Mouse (Mus musculus) MEL (cell line): ENCODE results near the gene Ska2. TPM values are rescaled to one million over a fixed set of nuclear protein-coding genes. Genes with fewer than 3 reads are reported as not detected.

Experiments
- DNase-seq: peaks from one replicate; pipeline ENCODE4 v3.0.0; 2011; ENCODE audit warnings: low read depth, low spot score
- H3K27ac ChIP-seq: 2 replicates; pipeline ENCODE4 v1.5.1; 2012; ENCODE audit warnings: low read depth, mild to moderate bottlenecking, control low read depth, low read length, moderate library complexity; ENCODE audit not compliant: control insufficient read depth
- H3K27me3 ChIP-seq, 2 experiments: fragments of 150-350 bp in 1 of 2; sonication (generic) in 1 of 2; 2 replicates each; pipeline ENCODE4 v1.6.1; 2012; ENCODE audit warnings: low read length in 2 of 2, mild to moderate bottlenecking in 2 of 2, improper control_type of control experiment in 1 of 2, moderate library complexity in 1 of 2; ENCODE audit not compliant: insufficient read depth in 2 of 2, control insufficient read depth in 1 of 2
- H3K36me3 ChIP-seq, 2 experiments: 2 replicates each; pipeline ENCODE4 v1.6.1; 2012 to 2014; ENCODE audit warnings: low read length in 2 of 2, improper control_type of control experiment in 1 of 2, inconsistent platforms in 1 of 2, mild to moderate bottlenecking in 1 of 2; ENCODE audit not compliant: insufficient read depth in 2 of 2, control insufficient read depth in 1 of 2
- H3K4me1 ChIP-seq, 2 experiments: fragments of 150-350 bp in 1 of 2; sonication (generic) in 1 of 2; 2 replicates each; pipeline ENCODE4 v1.6.1; 2012; ENCODE audit warnings: low read length in 2 of 2, improper control_type of control experiment in 1 of 2, mild to moderate bottlenecking in 1 of 2; ENCODE audit not compliant: insufficient read depth in 2 of 2, control insufficient read depth in 1 of 2
- H3K4me3 ChIP-seq, 2 experiments: fragments of 150-350 bp in 1 of 2; sonication (generic) in 1 of 2; 2 replicates each; pipeline ENCODE4 v1.5.1; 2012; ENCODE audit warnings: low read depth in 2 of 2, low read length in 2 of 2, mild to moderate bottlenecking in 2 of 2, moderate library complexity in 2 of 2, control low read depth in 1 of 2, improper control_type of control experiment in 1 of 2; ENCODE audit not compliant: control insufficient read depth in 1 of 2, insufficient read depth in 1 of 2
- H3K79me2 ChIP-seq: 2 replicates; pipeline ENCODE4 v1.6.1; 2012; ENCODE audit warnings: mild to moderate bottlenecking, low read length, moderate library complexity; ENCODE audit not compliant: control insufficient read depth, poor library complexity, insufficient read depth
- H3K9ac ChIP-seq: 2 replicates; pipeline ENCODE4 v1.6.1; 2012; ENCODE audit warnings: low read depth, mild to moderate bottlenecking, control low read depth, low read length, moderate library complexity; ENCODE audit not compliant: control insufficient read depth, poor library complexity, severe bottlenecking
- H3K9me3 ChIP-seq: fragments of 150-350 bp; sonication (generic); replicated peaks from 2 replicates; pipeline ENCODE4 v1.6.1; 2012; ENCODE audit warnings: mild to moderate bottlenecking, low read length, improper control_type of control experiment, moderate library complexity; ENCODE audit not compliant: insufficient read depth
- CHD2 ChIP-seq: IDR thresholded peaks from 2 replicates; pipeline ENCODE4 v1.6.1; 2011; ENCODE audit warnings: low read length, improper control_type of control experiment
- E2F4 ChIP-seq: IDR thresholded peaks from 2 replicates; pipeline ENCODE4 v1.6.1; 2011; ENCODE audit warnings: low read depth, low read length, improper control_type of control experiment, borderline replicate concordance
- ELF1 ChIP-seq: IDR thresholded peaks from 2 replicates; pipeline ENCODE4 v1.6.1; 2014; ENCODE audit warnings: low read depth, mild to moderate bottlenecking, inconsistent platforms, low read length, improper control_type of control experiment, moderate library complexity
- EP300 ChIP-seq, 2 experiments: IDR thresholded peaks; 2 replicates each; pipeline ENCODE4 v1.6.1; 2011; ENCODE audit warnings: improper control_type of control experiment in 2 of 2, low read length in 2 of 2, low read depth in 1 of 2, mild to moderate bottlenecking in 1 of 2
- ETS1 ChIP-seq: IDR thresholded peaks from 2 replicates; pipeline ENCODE4 v1.6.1; 2012; ENCODE audit warnings: low read depth, mild to moderate bottlenecking, inconsistent platforms, low read length, improper control_type of control experiment, moderate library complexity
- GABPA ChIP-seq: IDR thresholded peaks from 2 replicates; pipeline ENCODE4 v1.6.1; 2012; ENCODE audit warnings: low read depth, mild to moderate bottlenecking, inconsistent platforms, low read length, improper control_type of control experiment, moderate library complexity
- GATA1 ChIP-seq: IDR thresholded peaks from 2 replicates; pipeline ENCODE4 v1.6.1; 2011; ENCODE audit warnings: low read depth, low read length, improper control_type of control experiment
- HCFC1 ChIP-seq: IDR thresholded peaks from 2 replicates; pipeline ENCODE4 v1.6.1; 2012; ENCODE audit warnings: low read depth, mild to moderate bottlenecking, inconsistent platforms, low read length, improper control_type of control experiment, moderate library complexity
- KAT2A ChIP-seq: conservative IDR thresholded peaks from 2 replicates; pipeline ENCODE4 v1.6.1; 2012; ENCODE audit warnings: low read depth, low read length, improper control_type of control experiment, inconsistent platforms
- MAFK ChIP-seq: IDR thresholded peaks from 2 replicates; pipeline ENCODE4 v1.6.1; 2011; ENCODE audit warnings: low read depth, mild to moderate bottlenecking, low read length, improper control_type of control experiment, borderline replicate concordance
- MAX ChIP-seq: IDR thresholded peaks from 2 replicates; pipeline ENCODE4 v1.6.1; 2011; ENCODE audit warnings: low read length, improper control_type of control experiment
- MAZ ChIP-seq: IDR thresholded peaks from 2 replicates; pipeline ENCODE4 v1.6.1; 2012; ENCODE audit warnings: low read depth, mild to moderate bottlenecking, inconsistent platforms, low read length, improper control_type of control experiment
- MEF2A ChIP-seq: IDR thresholded peaks from 2 replicates; pipeline ENCODE4 v1.6.1; 2014; ENCODE audit warnings: low read depth, mild to moderate bottlenecking, inconsistent platforms, low read length, improper control_type of control experiment; ENCODE audit not compliant: poor library complexity, insufficient replicate concordance, severe bottlenecking; ENCODE audit errors: extremely low read depth
- MXI1 ChIP-seq: IDR thresholded peaks from 2 replicates; pipeline ENCODE4 v1.6.1; 2011; ENCODE audit warnings: mild to moderate bottlenecking, low read depth, low read length, improper control_type of control experiment
- MYC ChIP-seq: IDR thresholded peaks from 2 replicates; pipeline ENCODE4 v1.6.1; 2011; ENCODE audit warnings: low read depth, mild to moderate bottlenecking, low read length, improper control_type of control experiment, moderate library complexity
- NELFE ChIP-seq: IDR thresholded peaks from 2 replicates; pipeline ENCODE4 v1.6.1; 2011; ENCODE audit warnings: low read depth, low read length, improper control_type of control experiment
- NRF1 ChIP-seq: IDR thresholded peaks from 2 replicates; pipeline ENCODE4 v1.6.1; 2014; ENCODE audit warnings: low read depth, mild to moderate bottlenecking, inconsistent platforms, low read length, improper control_type of control experiment, moderate library complexity; ENCODE audit not compliant: poor library complexity, insufficient read depth, severe bottlenecking
- POLR2A ChIP-seq, 2 experiments: IDR thresholded peaks; 2 replicates each; pipeline ENCODE4 v1.6.1; 2011 to 2012; ENCODE audit warnings: low read length in 2 of 2, mild to moderate bottlenecking in 2 of 2, control low read depth in 1 of 2, improper control_type of control experiment in 1 of 2, low read depth in 1 of 2, moderate library complexity in 1 of 2; ENCODE audit not compliant: control insufficient read depth in 1 of 2, insufficient read depth in 1 of 2, poor library complexity in 1 of 2
- POLR2AphosphoS2 ChIP-seq: IDR thresholded peaks from 2 replicates; pipeline ENCODE4 v1.6.1; 2011; ENCODE audit warnings: low read length, improper control_type of control experiment
- POLR2AphosphoS5 ChIP-seq: IDR thresholded peaks from 2 replicates; pipeline ENCODE4 v1.6.1; 2012; ENCODE audit warnings: low read depth, borderline replicate concordance, mild to moderate bottlenecking, inconsistent platforms, low read length, moderate library complexity, mixed read lengths
- RCOR1 ChIP-seq: IDR thresholded peaks from 2 replicates; pipeline ENCODE4 v1.6.1; 2012; ENCODE audit warnings: low read depth, mild to moderate bottlenecking, inconsistent platforms, low read length, improper control_type of control experiment
- SIN3A ChIP-seq: IDR thresholded peaks from 2 replicates; pipeline ENCODE4 v1.6.1; 2012; ENCODE audit warnings: low read length, improper control_type of control experiment, inconsistent platforms
- SMC3 ChIP-seq: IDR thresholded peaks from 2 replicates; pipeline ENCODE4 v1.6.1; 2011; ENCODE audit warnings: low read depth, low read length, improper control_type of control experiment
- TAL1 ChIP-seq: IDR thresholded peaks from 2 replicates; pipeline ENCODE4 v1.6.1; 2012; ENCODE audit warnings: mild to moderate bottlenecking, inconsistent platforms, low read length, moderate library complexity, mixed read lengths
- TBP ChIP-seq: IDR thresholded peaks from 2 replicates; pipeline ENCODE4 v1.8.0; 2011; ENCODE audit warnings: low read depth, low read length, improper control_type of control experiment
- TCF12 ChIP-seq: IDR thresholded peaks from 2 replicates; pipeline ENCODE4 v1.6.1; 2014; ENCODE audit warnings: low read depth, mild to moderate bottlenecking, inconsistent platforms, low read length, improper control_type of control experiment, moderate library complexity
- USF1 ChIP-seq: IDR thresholded peaks from 2 replicates; pipeline ENCODE4 v1.6.1; 2014; ENCODE audit warnings: low read depth, mild to moderate bottlenecking, inconsistent platforms, low read length, improper control_type of control experiment, moderate library complexity
- USF2 ChIP-seq, 2 experiments: IDR thresholded peaks; 2 replicates each; pipeline ENCODE4 v1.6.1; 2011 to 2012; ENCODE audit warnings: improper control_type of control experiment in 2 of 2, low read length in 2 of 2, borderline replicate concordance in 1 of 2, inconsistent platforms in 1 of 2, low read depth in 1 of 2, mild to moderate bottlenecking in 1 of 2; ENCODE audit not compliant: insufficient read depth in 1 of 2
- ZKSCAN1 ChIP-seq: IDR thresholded peaks from 2 replicates; pipeline ENCODE4 v1.6.1; 2012; ENCODE audit warnings: low read depth, mild to moderate bottlenecking, inconsistent platforms, low read length, improper control_type of control experiment, moderate library complexity
- ZMIZ1 ChIP-seq: IDR thresholded peaks from 2 replicates; pipeline ENCODE4 v1.6.1; 2012; ENCODE audit warnings: low read depth, mild to moderate bottlenecking, inconsistent platforms, low read length, improper control_type of control experiment, moderate library complexity
- ZNF384 ChIP-seq: IDR thresholded peaks from 2 replicates; pipeline ENCODE4 v1.6.1; 2012; ENCODE audit warnings: low read depth, mild to moderate bottlenecking, inconsistent platforms, low read length, improper control_type of control experiment
- polyA plus RNA-seq, 2 experiments: library from polyadenylated mRNA; stranded (reverse) in 1 of 2; unstranded in 1 of 2; fragments of >175 nt in 1 of 2; fragments of >200 nt in 1 of 2; gene quantifications; 2 replicates each; pipeline versions ENCODE4 v1.2.1 to v1.2.4; 2012; ENCODE audit warnings: low replicate concordance in 2 of 2, low read depth in 1 of 2; ENCODE audit not compliant: insufficient read length in 2 of 2, insufficient read depth in 1 of 2, missing spikeins in 1 of 2
- total RNA-seq: library from RNA; depleted of rRNA; stranded (reverse); fragments of 300-350 nt; gene quantifications from 2 replicates; pipeline ENCODE4 v1.2.3, GENCODE M21; 2012; rRNA removed

The Ska2 gene
- 21.3 and 24.5 TPM in 2 replicates for total RNA-seq
- 10 to 100 TPM in 1 of 2 experiments, not detected in 1; 24.8 TPM for polyA plus RNA-seq

- Histone ChIP-seq H3K79me2 (peaks cover 32% of the 10 kb centered on the region), H3K4me1 (peaks cover 6 to 7% of the 10 kb centered on the region in 2 experiments; a peak in 3 of 4 replicates), H3K27me3 (no peaks in the 10 kb centered on the region), H3K27ac (peak within 1 kb of the TSS; percentile 96), H3K9ac (peak within 1 kb of the TSS; percentile 89)
- TF ChIP-seq MYC (peak; percentile 88), KAT2A (peak; percentile 42; the same call in 1 of the 2 replicates), ZNF384 (no peak), MXI1 (peak; percentile 95), ELF1 (0 out of 2 replicates have a peak, but pooled peaks have one; percentile 6), ETS1 (0 out of 2 replicates have a peak, but pooled peaks have one; percentile 4), E2F4 (peak; percentile 88), HCFC1 (peak; percentile 73), POLR2A (IDR thresholded peaks at IDR 0.05; ENCODE audit: control insufficient read depth in 1 of 2, insufficient read depth in 1 of 2, low read depth in 1 of 2, low read length in 2 of 2, poor library complexity in 1 of 2) (peak; percentile 90 to 92), RCOR1 (no peak), SIN3A (peak; percentile 95), TCF12 (peak; percentile 70), NELFE (peak; percentile 93), MAFK (no peak), EP300 (IDR thresholded peaks at IDR 0.05; ENCODE audit: low read depth in 1 of 2, low read length in 2 of 2) (no peak), POLR2AphosphoS2 (peak; percentile 85), ZKSCAN1 (no peak), USF1 (no peak), NRF1 (peak; percentile 48; the same call in 1 of the 2 replicates), MAX (peak; percentile 86), MAZ (peak; percentile 46; the same call in 1 of the 2 replicates), ZMIZ1 (peak; percentile 90), CHD2 (peak; percentile 93), MEF2A (no peak), POLR2AphosphoS5 (peak; percentile 85; the same call in 1 of the 2 replicates), GATA1 (peak; percentile 33; the same call in 1 of the 2 replicates), GABPA (peak; percentile 53; the same call in 1 of the 2 replicates), SMC3 (no peak), TBP (peak; percentile 97), USF2 (IDR thresholded peaks at IDR 0.05; ENCODE audit: borderline replicate concordance in 1 of 2, insufficient read depth in 1 of 2, low read depth in 1 of 2, low read length in 2 of 2) (no peak), TAL1 (no peak)
- TF ChIP-seq, all 39 proteins: peak for 21
- DNase-seq: peak; percentile 100
- Histone ChIP-seq H3K36me3 (peaks cover 20 to 41% of the 10 kb centered on the region in 2 experiments), H3K9me3 (no peaks in the 10 kb centered on the region), H3K4me3 (peak within 1 kb of the TSS; percentile 86 to 91)
Measured at GRCm38 (mm10) chr11:87108755-87109518, at the start of gene Ska2. Ska2 (plus strand) TSS chr11:87109234.
